Mouse (Mus musculus) frontal cortex, postnatal 14 days (tissue): ENCODE data around the gene Stau1.
A peak's percentile ranks its signal among the peaks of the same experiment; 100 is the strongest.

Experiments
- DNase-seq, 2 experiments: peaks; one replicate each; pipeline ENCODE4 v3.0.0; 2022; ENCODE audit warnings: low spot score in 2 of 2

Gene Stau1

DNA sequence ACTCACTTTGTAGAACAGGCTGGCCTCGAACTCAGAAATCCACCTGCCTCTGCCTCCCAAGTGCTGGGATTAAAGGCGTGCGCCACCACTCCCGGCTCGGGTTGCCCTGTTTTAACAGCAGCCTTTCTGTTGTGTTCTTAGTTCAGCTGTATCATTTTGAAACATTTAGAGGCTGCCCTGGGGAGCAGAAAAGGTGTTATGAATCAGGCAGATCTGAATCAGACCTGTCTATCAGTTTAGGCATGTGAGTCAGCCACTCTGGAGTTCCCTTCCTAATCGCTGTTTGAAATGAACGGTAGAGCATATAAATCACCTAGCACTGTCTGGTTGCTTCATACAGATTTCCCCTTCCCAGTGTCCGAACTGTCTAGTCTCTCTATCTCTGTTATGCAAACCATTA is 85.6 kb downstream of the Stau1 start:
- DNase-seq, result no peak

DNA sequence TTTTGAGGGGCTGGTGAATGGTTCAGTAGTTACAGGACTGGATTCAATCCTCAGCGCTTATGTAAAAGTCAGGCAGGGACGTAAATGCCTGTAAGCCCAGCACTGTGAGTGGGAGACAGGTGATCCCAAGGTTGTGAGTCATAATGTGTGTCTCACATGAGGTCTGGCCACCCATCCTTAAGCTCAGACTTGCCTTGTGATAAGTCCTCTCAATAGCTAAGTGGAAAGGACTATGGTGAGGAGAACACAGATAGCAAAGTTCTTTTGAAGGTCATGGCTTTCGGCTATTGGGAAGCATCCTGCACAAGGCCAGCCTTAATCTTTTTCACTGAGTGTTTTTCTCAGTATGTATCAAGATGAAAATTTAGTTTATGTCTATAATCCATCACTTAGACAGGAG is 86.4 kb downstream of the Stau1 start:
- no peak for DNase-seq

DNA sequence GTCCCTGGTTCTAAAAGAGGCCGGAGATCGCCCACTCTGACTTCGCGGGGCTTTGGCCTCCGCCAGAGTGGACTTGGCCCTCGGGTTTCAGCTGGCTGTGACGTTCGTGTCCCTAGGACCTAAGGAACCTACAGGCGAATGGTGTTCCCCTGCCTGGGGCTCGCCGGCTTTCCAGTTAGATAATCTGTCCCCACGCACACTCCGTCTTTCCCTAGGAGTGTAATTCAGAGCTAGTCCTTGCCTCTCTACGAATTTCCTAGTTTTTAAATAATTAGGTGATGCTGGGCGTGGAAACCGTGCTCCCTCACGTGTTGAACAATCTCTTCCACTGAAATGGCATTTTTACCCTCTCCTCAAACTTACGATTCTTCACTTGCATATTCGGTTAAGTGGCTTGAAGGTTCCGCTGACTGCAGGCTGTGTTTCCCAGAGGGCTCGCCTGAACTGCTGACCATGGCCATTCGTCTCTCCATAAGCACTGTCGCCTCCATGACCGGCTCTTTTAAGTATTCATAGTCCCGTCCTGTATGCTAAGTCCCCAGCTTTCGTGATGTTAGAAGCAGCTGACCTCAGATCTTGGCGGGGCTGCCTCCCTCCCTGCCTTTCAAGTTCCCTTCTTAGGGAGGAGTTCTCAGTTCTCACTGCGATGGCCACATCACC is 89.4 kb downstream of the Stau1 start:
- no peak for DNase-seq

DNA sequence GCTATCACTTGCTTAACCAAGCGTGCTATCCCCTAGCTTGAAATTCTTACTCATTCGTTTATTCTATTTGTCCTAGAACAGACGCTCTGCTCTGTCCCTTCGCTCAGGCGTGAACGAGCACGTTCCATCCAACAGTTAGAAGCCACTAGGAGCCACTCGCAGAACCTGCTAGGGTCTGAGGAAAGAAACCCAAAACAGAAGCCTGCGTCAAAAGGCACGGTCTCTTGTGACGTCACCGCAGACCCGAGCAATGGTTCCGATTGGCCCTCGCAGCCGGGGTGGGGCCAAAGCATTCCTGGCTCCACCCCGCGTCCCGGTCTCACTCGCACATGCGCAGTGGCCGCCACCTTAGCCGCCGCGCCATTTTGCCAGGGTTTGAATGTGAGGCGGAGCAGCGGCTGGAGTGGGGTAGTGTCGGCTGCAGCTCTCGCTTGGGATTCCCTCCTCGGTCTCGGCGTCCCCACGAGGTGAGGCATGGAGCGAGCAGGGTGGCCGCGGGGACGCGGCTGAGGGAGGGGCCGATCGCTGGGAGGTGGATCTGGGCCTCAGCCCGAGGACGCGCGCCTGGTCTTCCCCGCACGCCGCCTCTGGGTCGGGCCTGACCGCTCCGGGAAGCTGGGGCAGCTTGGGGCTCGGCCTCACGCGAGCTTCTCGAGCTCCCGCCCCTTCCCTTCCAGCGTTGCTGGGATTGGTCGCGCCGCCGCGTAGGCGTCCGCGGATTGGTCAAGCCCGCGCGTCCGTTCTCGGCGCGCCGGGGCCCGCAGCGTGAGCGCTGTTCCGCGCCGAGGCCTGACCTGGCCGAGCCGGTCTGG is 90.2 kb downstream of the Stau1 start, which contains the start of gene Cse1l:
Gene Cse1l (plus strand): TSS at position 330 of the 812 bp plus-strand sequence.
- DNase-seq, result peak; percentile 95 to 98

DNA sequence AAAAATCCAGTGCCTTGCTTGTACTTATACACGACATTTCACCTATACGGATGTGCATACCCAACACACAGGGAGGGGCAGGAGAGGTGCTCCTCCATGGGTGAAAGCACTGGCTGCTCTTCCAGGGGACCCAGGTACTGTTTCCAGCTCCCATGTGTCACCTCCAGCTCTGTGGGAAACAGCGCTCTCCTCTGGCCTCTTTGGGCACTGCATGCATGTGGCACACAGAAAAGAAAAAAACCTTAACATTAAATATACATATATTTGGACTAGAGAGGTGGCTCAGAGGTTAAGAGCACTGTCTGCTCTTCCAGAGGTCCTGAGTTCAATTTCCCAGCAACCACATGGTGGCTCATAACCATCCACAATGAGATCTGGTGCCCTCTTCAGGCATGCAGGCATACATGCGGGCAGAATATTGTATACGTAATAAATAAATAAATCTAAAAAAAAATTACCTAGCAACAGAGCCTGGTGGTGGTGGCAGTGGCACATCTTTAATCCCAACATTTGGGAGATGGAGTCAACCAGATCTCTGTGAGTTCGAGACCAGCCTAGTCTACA is 92.3 kb downstream of the Stau1 start:
- DNase-seq, result peak in 1 of 2 experiments; percentile 13

DNA sequence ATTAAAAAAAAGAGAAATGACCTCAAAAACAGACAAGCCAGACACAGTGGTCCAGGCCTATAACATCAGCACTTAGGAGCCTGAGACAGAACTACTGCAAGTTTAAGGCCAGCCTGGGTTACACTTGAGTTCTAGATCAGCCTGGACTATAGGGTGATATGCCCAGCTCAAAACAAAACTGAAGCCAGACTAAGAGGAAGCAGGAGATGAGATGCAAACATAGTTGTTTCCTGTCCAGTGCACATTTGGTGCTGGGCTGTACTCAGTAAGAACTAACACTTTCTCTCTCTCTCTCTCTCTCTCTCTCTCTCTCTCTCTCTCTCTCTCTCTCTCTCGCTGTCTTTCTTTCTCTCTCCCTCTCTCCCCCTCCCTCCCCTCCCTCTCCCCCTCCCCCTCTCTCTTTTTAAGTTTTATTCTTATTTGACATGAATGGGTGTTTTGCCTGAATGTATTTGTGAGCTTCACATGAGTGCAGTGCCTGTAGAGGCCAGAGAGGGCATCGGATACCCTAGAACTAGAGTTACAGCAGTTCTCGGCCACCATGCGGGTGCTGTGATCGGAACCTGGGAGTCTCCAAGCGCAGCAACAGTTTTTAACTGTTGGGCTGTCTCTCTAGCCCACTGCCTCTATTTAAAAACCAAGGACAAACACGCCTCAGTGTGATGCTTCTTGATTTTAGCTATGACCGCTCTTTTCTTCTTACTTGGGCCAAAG is 95.2 kb downstream of the Stau1 start:
- DNase-seq, result no peak

DNA sequence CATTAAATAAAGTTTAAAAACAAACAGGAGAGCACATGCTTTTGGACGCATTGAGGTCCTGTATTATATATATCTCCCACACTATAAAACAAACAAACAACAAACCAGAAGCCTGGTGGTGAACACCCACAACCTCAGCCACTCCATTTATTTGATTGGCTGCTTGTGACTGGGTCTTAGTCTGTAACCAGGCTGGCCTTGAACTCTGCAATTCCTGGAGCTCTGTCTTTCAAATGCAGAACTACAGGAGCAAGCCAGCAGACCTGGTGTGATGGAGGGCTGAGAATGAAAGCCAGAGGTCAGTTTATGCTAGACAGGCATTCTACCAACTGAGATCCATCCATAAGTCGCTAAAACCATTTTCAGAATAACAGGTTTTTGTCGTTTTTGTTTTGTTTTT is 96.4 kb downstream of the Stau1 start:
- no peak for DNase-seq

DNA sequence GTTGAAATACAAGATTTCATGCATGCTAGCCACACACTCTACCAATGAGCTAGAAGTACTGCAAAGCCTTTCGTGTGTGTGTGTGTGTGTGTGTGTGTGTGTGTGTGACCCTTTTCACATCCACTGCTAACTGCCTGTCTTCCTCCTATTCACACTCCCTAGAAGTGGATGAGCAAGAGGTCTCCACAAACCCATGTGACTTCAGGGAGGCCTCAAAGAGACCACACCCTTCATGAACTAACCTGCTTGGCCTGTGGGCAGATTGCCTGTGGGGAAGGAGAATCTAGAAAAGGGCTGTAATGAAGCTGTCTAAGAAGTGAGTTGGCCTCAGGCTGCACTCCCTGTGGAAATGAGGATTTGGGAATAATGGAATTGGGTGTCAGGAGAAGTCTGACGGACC is 96.9 kb downstream of the Stau1 start:
- DNase-seq, result no peak
